Mouse (Mus musculus) brain, embryonic 14.5 days (tissue): ENCODE results near the gene Kcnma1.

Experiments used
- CTCF ChIP-seq: fragments of 200-500 bp; IDR thresholded peaks from 2 replicates; pipeline ENCODE4 v1.5.1; 2012; ENCODE audit warnings: inconsistent platforms, mild to moderate bottlenecking, moderate library complexity, borderline replicate concordance; ENCODE audit not compliant: insufficient read depth, insufficient read length; ENCODE audit errors: extremely low read depth
- POLR2A ChIP-seq: fragments of 200-500 bp; IDR thresholded peaks from 2 replicates; pipeline ENCODE4 v1.6.1; 2012; ENCODE audit warnings: mild to moderate bottlenecking, inconsistent platforms, borderline replicate concordance; ENCODE audit not compliant: poor library complexity, insufficient read depth, insufficient read length, severe bottlenecking; ENCODE audit errors: extremely low read depth

- TF ChIP-seq POLR2A (no peak), CTCF (no peak)
Observed at GRCm38 (mm10) chr14:23620685-23621084, 393.6 kb downstream of the Kcnma1 start.
